Mouse (Mus musculus) liver, postnatal 0 days (tissue): ENCODE results near the gene Tmed3.

ENCODE experiments used
- CTCF ChIP-seq: sonication (generic); IDR thresholded peaks from 2 replicates; pipeline ENCODE4 v1.5.1; 2016; ENCODE audit warnings: antibody characterized with exemption, low read depth
- EP300 ChIP-seq: IDR thresholded peaks from 2 replicates; pipeline ENCODE4 v1.6.1; 2016; ENCODE audit warnings: antibody characterized with exemption, low read depth, mild to moderate bottlenecking

DNA sequence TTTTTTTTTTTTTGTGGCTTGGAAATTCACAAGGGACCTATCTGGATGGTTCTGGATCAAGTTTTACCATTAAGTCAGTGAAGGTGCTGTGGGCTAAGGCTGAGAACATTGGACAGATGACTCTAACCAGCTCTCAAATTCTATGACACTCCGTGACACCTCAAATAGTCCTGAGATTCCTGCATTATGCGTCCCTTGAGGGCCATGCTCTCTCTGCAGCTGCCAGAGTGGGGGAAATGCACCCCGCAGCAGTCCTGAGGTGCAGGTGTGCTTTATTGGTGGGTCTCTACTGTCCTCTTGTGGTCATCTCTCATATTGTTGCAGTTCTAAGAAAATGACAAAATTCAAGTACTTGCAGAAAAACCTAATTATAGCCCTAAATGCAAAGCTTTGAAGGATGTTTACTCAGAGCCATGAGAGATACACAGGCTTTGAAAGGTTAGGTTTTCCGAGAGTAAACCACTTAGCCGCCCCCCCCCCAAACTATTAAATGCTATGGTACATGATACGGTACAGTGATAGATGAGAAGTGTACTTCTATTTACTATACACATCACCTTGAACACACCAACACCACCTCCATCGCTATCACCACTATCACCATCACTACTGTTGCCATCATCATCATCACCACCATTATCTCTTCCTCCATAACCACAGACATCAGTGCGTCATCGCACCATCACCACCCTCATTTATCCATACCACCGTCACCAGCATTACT, 17.2 kb downstream of the Tmed3 start:
- peak; percentile 72 for TF ChIP-seq CTCF
- no peak for TF ChIP-seq EP300
